Comparison of ENCODE assay signal across 21 mouse cellular contexts in genomic region chr3:50002067-50002466, GRCm38 (mm10).
DNase-seq lines count a peak whose midpoint lies in the region; ATAC-seq and TF ChIP-seq lines count a peak whose summit lies in the region.
"Had no signal": no experiment of that assay in that cellular context is flagged by ENCODE, and none has a peak within 500 bp of the region (broad histone marks: within the 10 kb centered on the region; RNA-seq: fewer than 3 reads in every experiment).

No protein-coding gene starts in this region.

- POLR2A ChIA-PET in Patski (lab: Charles Lee) = no interaction called here

- H3ac ChIP-seq in C2C12 (ENCODE audit: control insufficient read depth, insufficient read length, low read depth) (no peak overlapping the region), myocyte (ENCODE audit: control insufficient read depth, insufficient read length) (no peak overlapping the region)

- peak; percentile 74 for DNase-seq in 3T3-L1 (ENCODE audit: low read depth, low spot score)
- DNase-seq in Patski (ENCODE audit: low read depth, low spot score) = peak; percentile 9
- no peak for DNase-seq in cerebellum, adult 9-10 months
- no peak for DNase-seq in right cerebral cortex, postnatal 4 days
- DNase-seq: adrenal gland, adult 2 months; adrenal gland, postnatal 10 days; adrenal gland, postnatal 25 days; B cell, adult 2 months; cerebellum, adult 11 months; cerebellum, adult 18-20 months; cerebellum, adult 8-10 months; cerebellum, postnatal 10 days; cerebellum, postnatal 25 days had no signal

- no peaks in the 10 kb centered on the region for H3K27me3 ChIP-seq in C2C12 (ENCODE audit: control insufficient read depth, insufficient read depth, insufficient read length)
- no peaks in the 10 kb centered on the region for H3K27me3 ChIP-seq in Patski
- H3K27me3 ChIP-seq in myocyte (ENCODE audit: control insufficient read depth, insufficient read depth, insufficient read length) = no peaks in the 10 kb centered on the region
- H3K27me3 ChIP-seq: embryonic facial prominence, embryonic 12.5 days; forebrain, embryonic 13.5 days; forebrain, embryonic 15.5 days had no signal

- H3K4me3 ChIP-seq in C2C12 (ENCODE audit: insufficient read depth, poor library complexity, severe bottlenecking) (no peak overlapping the region), myocyte (no peak overlapping the region)
- H3K4me3 ChIP-seq: embryonic facial prominence, embryonic 10.5 days; embryonic facial prominence, embryonic 12.5 days; erythroblast, embryonic 14.5 days; forebrain, embryonic 13.5 days; forebrain, embryonic 15.5 days had no signal

- CTCF ChIA-PET in Patski (lab: Charles Lee) = no interaction called here

- peak; percentile 70 for ATAC-seq in Patski
- no peak for ATAC-seq in megakaryocyte progenitor cell, adult 5-6 weeks (replicated peaks; ENCODE audit: poor library complexity)
- ATAC-seq: forebrain, embryonic 13.5 days; forebrain, embryonic 15.5 days had no signal

- H3K79me3 ChIP-seq in C2C12 (ENCODE audit: low read depth) = no peaks in the 10 kb centered on the region

- in situ Hi-C loops in Patski (cut with MboI; ENCODE audit: low pct_unique_long_range_greater_than_20kb) = no loop called here

- H3K79me2 ChIP-seq in C2C12 (ENCODE audit: control insufficient read depth, insufficient read depth) (no peaks in the 10 kb centered on the region), myocyte (ENCODE audit: control insufficient read depth, insufficient read depth) (no peaks in the 10 kb centered on the region)

- TF ChIP-seq CTCF in C2C12 (IDR thresholded peaks at IDR 0.05; ENCODE audit: control insufficient read depth, insufficient read depth, insufficient read length) (no peak), Patski (IDR thresholded peaks at IDR 0.05) (no peak)

- H3K36me3 ChIP-seq in C2C12 (ENCODE audit: control insufficient read depth, insufficient read depth) = no peaks in the 10 kb centered on the region
- H3K36me3 ChIP-seq in myocyte (ENCODE audit: control insufficient read depth, insufficient read depth) = no peaks in the 10 kb centered on the region
- H3K36me3 ChIP-seq: embryonic facial prominence, embryonic 10.5 days; embryonic facial prominence, embryonic 12.5 days; forebrain, embryonic 15.5 days had no signal

- no peak for TF ChIP-seq POLR2A in myocyte (IDR thresholded peaks at IDR 0.05; ENCODE audit: insufficient read length, low read depth)

- peak overlapping the region; percentile 28 for H3K4me2 ChIP-seq in myocyte (ENCODE audit: low read depth)
- H3K4me2 ChIP-seq: embryonic facial prominence, embryonic 12.5 days; forebrain, embryonic 13.5 days; forebrain, embryonic 15.5 days had no signal

TF ChIP-seq in C2C12, 6 proteins besides CTCF, POLR2A, EP300 and RAD21:
- no peak for TF ChIP-seq USF1 (IDR thresholded peaks at IDR 0.05; ENCODE audit: low read depth)
- TF ChIP-seq CEBPB (IDR thresholded peaks at IDR 0.05; ENCODE audit: low read depth) = peak; percentile 26

TF ChIP-seq in myocyte, 11 proteins besides CTCF, POLR2A, EP300 and RAD21:
- TF ChIP-seq REST (IDR thresholded peaks at IDR 0.05; ENCODE audit: insufficient read depth, insufficient read length) (no peak), USF1 (IDR thresholded peaks at IDR 0.05; ENCODE audit: low read depth) (no peak), TCF12 (IDR thresholded peaks at IDR 0.05; ENCODE audit: insufficient read depth, poor library complexity, severe bottlenecking) (no peak), MYOG (IDR thresholded peaks at IDR 0.05; ENCODE audit: control insufficient read depth in 1 of 3, insufficient read depth in 1 of 3, insufficient read length in 2 of 3, low read depth in 2 of 3) (no peak), SRF (IDR thresholded peaks at IDR 0.05; ENCODE audit: control insufficient read depth, insufficient read length, low read depth) (no peak), MYOD1 (IDR thresholded peaks at IDR 0.05; ENCODE audit: control insufficient read depth in 1 of 3, insufficient read length in 2 of 3, low read depth in 2 of 3) (no peak), MAX (IDR thresholded peaks at IDR 0.05; ENCODE audit: low read depth) (no peak), POLR2AphosphoS2 (IDR thresholded peaks at IDR 0.05; ENCODE audit: insufficient read length, low read depth) (no peak), CEBPB (IDR thresholded peaks at IDR 0.05; ENCODE audit: insufficient read depth, poor library complexity, severe bottlenecking) (no peak), TCF3 (IDR thresholded peaks at IDR 0.05; ENCODE audit: insufficient read length, low read depth) (no peak), E2F4 (IDR thresholded peaks at IDR 0.05; ENCODE audit: insufficient read depth) (no peak)
TF ChIP-seq in myocyte: peak in this region for 0.

Comparison
In these comparisons a context has a peak if more than half of its experiments do, and no peak if none do; other contexts are left out.
1. DNase-seq: peak in 3T3-L1 (single experiment) and Patski (single experiment); none in cerebellum, adult 9-10 months (single experiment) and right cerebral cortex, postnatal 4 days (single experiment).